Mouse (Mus musculus): ENCODE results near the gene Pdgfb. TPM values are rescaled to one million over a fixed set of nuclear protein-coding genes. Genes with fewer than 3 reads are reported as not detected.

Gene Pdgfb
- polyA plus RNA-seq, 2 experiments = 0.71 to 1.5 TPM

DNA sequence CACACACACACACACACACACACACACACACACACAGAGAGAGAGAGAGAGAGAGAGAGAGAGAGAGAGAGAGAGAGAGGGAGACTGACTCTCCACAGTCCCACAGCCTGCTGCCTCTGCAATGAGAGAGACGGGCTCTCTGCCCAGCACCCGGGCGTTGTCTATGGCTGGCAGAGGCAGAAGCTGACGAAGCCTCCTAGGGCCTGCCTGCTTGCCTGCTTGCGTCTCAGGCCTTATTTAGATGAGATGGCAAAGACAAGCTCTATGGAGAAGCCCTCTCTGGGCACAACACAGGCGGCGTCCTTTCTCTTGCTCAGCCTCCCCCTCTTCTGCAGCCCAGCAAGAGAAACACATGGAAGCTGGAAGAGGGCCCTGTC, 4.6 kb downstream of the Pdgfb start:
- ATAC-seq (ENCODE audit: insufficient read depth) = no peak
- no peak for DNase-seq (ENCODE audit: low read depth in 3 of 3, low spot score in 3 of 3)
- Histone ChIP-seq H3K9ac (replicated peaks) (no peak overlapping the region), H3K36me3 (replicated peaks; ENCODE audit: control insufficient read depth, insufficient read depth, low read depth) (no peaks in the 10 kb centered on the region), H3K4me1 (replicated peaks; ENCODE audit: control insufficient read depth in 2 of 2, insufficient read depth in 2 of 2, low read length in 1 of 2) (peaks cover 0 to 12% of the 10 kb centered on the region in 2 experiments; a peak in 2 of 4 replicates), H3K4me2 (ENCODE audit: low read depth) (no peak overlapping the region), H3K9me3 (ENCODE audit: control insufficient read depth, low read length) (no peaks in the 10 kb centered on the region), H3K27ac (no peak overlapping the region), H3K4me3 (ENCODE audit: insufficient read depth in 1 of 2, low read depth in 2 of 2, low read length in 2 of 2) (no peak overlapping the region), H3K27me3 (ENCODE audit: control insufficient read depth, insufficient read depth, low read length) (peaks cover 42% of the 10 kb centered on the region)
- no peak for TF ChIP-seq CTCF (IDR thresholded peaks at IDR 0.05; ENCODE audit: low read depth)
- no peak for TF ChIP-seq EP300 (IDR thresholded peaks at IDR 0.05; ENCODE audit: low read depth)
- 53% methylated on average over 7 of the region's 7 CpGs for WGBS (ENCODE audit: insufficient replicate concordance)

DNA sequence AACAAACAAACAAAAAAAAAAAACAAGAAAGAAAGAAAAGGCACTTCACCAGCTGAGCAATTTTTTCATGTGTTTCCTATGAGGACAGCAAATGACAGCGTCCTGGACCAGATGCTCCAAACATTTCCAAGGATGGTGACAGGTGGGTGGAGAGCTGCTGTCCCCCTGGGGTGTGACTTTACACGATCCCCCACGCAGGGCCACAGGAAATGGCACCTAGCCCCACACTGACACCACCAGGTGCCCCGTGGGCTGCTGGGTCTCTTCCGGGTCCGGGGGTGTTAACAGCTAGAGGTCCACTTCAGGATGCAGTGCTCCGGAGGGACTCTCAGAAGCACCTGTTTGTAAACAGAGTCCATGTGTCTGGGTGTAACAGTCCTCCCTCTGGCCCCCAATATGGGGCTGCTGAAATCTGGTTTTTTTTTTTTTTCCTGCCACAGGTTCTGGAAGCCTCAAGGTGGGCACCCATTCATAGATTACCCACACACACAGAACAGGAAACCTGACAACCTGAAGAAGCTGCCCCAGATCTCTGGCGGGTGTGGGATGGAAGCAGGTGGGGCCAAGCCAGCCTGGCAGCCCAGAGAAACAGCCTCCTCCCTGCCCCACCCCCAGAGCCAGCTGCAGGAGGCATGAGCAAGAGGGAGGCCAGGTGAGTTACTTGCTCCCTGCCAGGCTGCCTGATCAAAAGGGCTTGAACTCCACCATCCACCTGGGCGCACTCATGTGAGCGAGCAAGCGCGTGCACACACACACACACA, 5.2 kb downstream of the Pdgfb start:
- Histone ChIP-seq H3K36me3 (replicated peaks; ENCODE audit: control insufficient read depth, insufficient read depth, low read depth) (no peaks in the 10 kb centered on the region), H3K4me1 (replicated peaks; ENCODE audit: control insufficient read depth in 2 of 2, insufficient read depth in 2 of 2, low read length in 1 of 2) (peaks cover 0 to 15% of the 10 kb centered on the region in 2 experiments; a peak in 2 of 4 replicates), H3K4me2 (ENCODE audit: low read depth) (no peak overlapping the region), H3K27me3 (ENCODE audit: control insufficient read depth, insufficient read depth, low read length) (peaks cover 36% of the 10 kb centered on the region), H3K4me3 (ENCODE audit: insufficient read depth in 1 of 2, low read depth in 2 of 2, low read length in 2 of 2) (no peak overlapping the region), H3K27ac (no peak overlapping the region), H3K9me3 (ENCODE audit: control insufficient read depth, low read length) (no peaks in the 10 kb centered on the region), H3K9ac (replicated peaks) (no peak overlapping the region)
- DNase-seq (ENCODE audit: low read depth in 3 of 3, low spot score in 3 of 3) (no peak), ATAC-seq (ENCODE audit: insufficient read depth) (no peak)
- TF ChIP-seq CTCF (IDR thresholded peaks at IDR 0.05; ENCODE audit: low read depth) (no peak), EP300 (IDR thresholded peaks at IDR 0.05; ENCODE audit: low read depth) (no peak)
- WGBS (ENCODE audit: insufficient replicate concordance) = 61% methylated on average over 12 of the region's 12 CpGs

- no peak overlapping the region for H3K9ac ChIP-seq (replicated peaks)
- H3K27me3 ChIP-seq (ENCODE audit: control insufficient read depth, insufficient read depth, low read length) = peaks cover 25% of the 10 kb centered on the region
- WGBS (ENCODE audit: insufficient replicate concordance) = 82% methylated on average over 6 of the region's 6 CpGs
Measured at GRCm38 (mm10) chr15:80008461-80008860, 6.3 kb downstream of the Pdgfb start.

GRCm38 (mm10) chr15:80006156-80006555, 8.6 kb downstream of the Pdgfb start:
- no peaks in the 10 kb centered on the region for H3K9me3 ChIP-seq (ENCODE audit: control insufficient read depth, low read length)
- H3K4me2 ChIP-seq (ENCODE audit: low read depth) = no peak overlapping the region
- no peak for DNase-seq (ENCODE audit: low read depth in 3 of 3, low spot score in 3 of 3)
- TF ChIP-seq EP300 (IDR thresholded peaks at IDR 0.05; ENCODE audit: low read depth) = no peak
- TF ChIP-seq CTCF (IDR thresholded peaks at IDR 0.05; ENCODE audit: low read depth) = no peak
- H3K27me3 ChIP-seq (ENCODE audit: control insufficient read depth, insufficient read depth, low read length) = peaks cover 2% of the 10 kb centered on the region
- H3K4me1 ChIP-seq (replicated peaks; ENCODE audit: control insufficient read depth in 2 of 2, insufficient read depth in 2 of 2, low read length in 1 of 2) = peaks cover 0 to 16% of the 10 kb centered on the region in 2 experiments; a peak in 2 of 4 replicates
- no peaks in the 10 kb centered on the region for H3K36me3 ChIP-seq (replicated peaks; ENCODE audit: control insufficient read depth, insufficient read depth, low read depth)
- 1% methylated on average over 7 of the region's 7 CpGs for WGBS (ENCODE audit: insufficient replicate concordance)
- H3K9ac ChIP-seq (replicated peaks) = no peak overlapping the region
- ATAC-seq (ENCODE audit: insufficient read depth) = peak; percentile 35; the same call in 1 of the 2 replicates
- no peak overlapping the region for H3K27ac ChIP-seq
- no peak overlapping the region for H3K4me3 ChIP-seq (ENCODE audit: insufficient read depth in 1 of 2, low read depth in 2 of 2, low read length in 2 of 2)

More at GRCm38 (mm10) chr15:80008461-80008860, 6.3 kb downstream of the Pdgfb start:
- H3K9me3 ChIP-seq (ENCODE audit: control insufficient read depth, low read length) = no peaks in the 10 kb centered on the region
- DNase-seq (ENCODE audit: low read depth in 3 of 3, low spot score in 3 of 3) (no peak), ATAC-seq (ENCODE audit: insufficient read depth) (no peak)
- H3K36me3 ChIP-seq (replicated peaks; ENCODE audit: control insufficient read depth, insufficient read depth, low read depth) = no peaks in the 10 kb centered on the region
- peaks cover 0 to 17% of the 10 kb centered on the region in 2 experiments; a peak in 2 of 4 replicates for H3K4me1 ChIP-seq (replicated peaks; ENCODE audit: control insufficient read depth in 2 of 2, insufficient read depth in 2 of 2, low read length in 1 of 2)
- no peak for TF ChIP-seq CTCF (IDR thresholded peaks at IDR 0.05; ENCODE audit: low read depth)
- no peak for TF ChIP-seq EP300 (IDR thresholded peaks at IDR 0.05; ENCODE audit: low read depth)
- H3K27ac ChIP-seq = no peak overlapping the region
- no peak overlapping the region for H3K4me2 ChIP-seq (ENCODE audit: low read depth)
- H3K4me3 ChIP-seq (ENCODE audit: insufficient read depth in 1 of 2, low read depth in 2 of 2, low read length in 2 of 2) = no peak overlapping the region

GRCm38 (mm10) chr15:80005436-80005835, 9.3 kb downstream of the Pdgfb start:
- TF ChIP-seq CTCF (IDR thresholded peaks at IDR 0.05; ENCODE audit: low read depth) = 0 out of 2 replicates have a peak, but pooled peaks have one; percentile 16
- TF ChIP-seq EP300 (IDR thresholded peaks at IDR 0.05; ENCODE audit: low read depth) = no peak
- 34% methylated on average over 10 of the region's 10 CpGs for WGBS (ENCODE audit: insufficient replicate concordance)
- Histone ChIP-seq H3K4me1 (replicated peaks; ENCODE audit: control insufficient read depth in 2 of 2, insufficient read depth in 2 of 2, low read length in 1 of 2) (peaks cover 0 to 17% of the 10 kb centered on the region in 2 experiments; a peak in 2 of 4 replicates), H3K27me3 (ENCODE audit: control insufficient read depth, insufficient read depth, low read length) (no peaks in the 10 kb centered on the region; the same call in 1 of the 2 replicates), H3K36me3 (replicated peaks; ENCODE audit: control insufficient read depth, insufficient read depth, low read depth) (no peaks in the 10 kb centered on the region), H3K27ac (no peak overlapping the region), H3K9me3 (ENCODE audit: control insufficient read depth, low read length) (no peaks in the 10 kb centered on the region), H3K4me2 (ENCODE audit: low read depth) (no peak overlapping the region), H3K9ac (replicated peaks) (no peak overlapping the region), H3K4me3 (ENCODE audit: insufficient read depth in 1 of 2, low read depth in 2 of 2, low read length in 2 of 2) (no peak overlapping the region)
- no peak for DNase-seq (ENCODE audit: low read depth in 3 of 3, low spot score in 3 of 3)
- no peak for ATAC-seq (ENCODE audit: insufficient read depth)
